In the genomic region with DNA sequence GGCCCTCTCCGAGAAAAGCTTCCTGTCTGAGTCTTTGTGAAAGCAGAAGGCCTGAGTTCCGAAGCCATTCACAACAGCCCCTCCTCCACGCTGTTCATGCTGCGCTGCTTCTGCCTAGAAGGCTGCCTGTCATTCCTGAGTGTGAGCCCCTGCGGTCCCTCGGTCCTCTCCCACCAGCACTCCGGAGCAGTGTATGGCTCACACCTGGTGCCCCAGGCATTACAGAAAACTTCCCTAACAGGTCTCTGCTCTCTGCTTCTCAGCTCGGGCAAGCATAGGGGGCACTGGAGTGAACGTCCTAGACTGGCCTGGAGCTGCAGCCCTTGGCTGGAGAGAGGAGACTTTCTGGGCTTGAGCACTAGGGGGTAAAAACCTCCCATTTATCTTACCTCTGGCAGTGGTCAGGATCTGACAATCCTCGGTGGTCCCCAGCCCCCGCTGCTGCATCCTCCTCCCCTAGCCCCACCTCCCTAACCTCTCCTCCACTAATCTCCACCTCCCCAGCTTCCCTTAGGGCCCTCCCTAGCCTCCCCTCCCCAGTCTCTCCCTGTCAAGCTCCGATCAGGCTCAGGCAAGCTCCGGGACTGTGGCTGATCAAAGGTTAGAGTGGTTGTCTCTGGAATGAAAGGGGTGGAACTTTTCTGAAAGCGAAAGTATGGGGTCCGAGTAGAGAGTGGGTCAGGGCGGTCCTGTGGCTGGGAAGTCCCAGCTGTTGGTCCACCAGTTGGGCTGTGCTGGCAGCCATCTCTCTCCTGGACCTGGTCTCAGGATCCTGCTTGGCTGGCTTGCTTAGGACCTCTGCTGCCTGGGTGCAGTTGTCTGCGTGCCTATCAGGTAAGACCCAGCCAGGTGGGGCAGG, we compare ENCODE assay signal across 8 mouse cellular contexts. TPM values are rescaled to one million over a fixed set of nuclear protein-coding genes. Genes with fewer than 3 reads are reported as not detected.
DNase-seq lines count a peak whose midpoint lies in the region; ATAC-seq lines count a peak whose summit lies in the region.

A gene (plus strand): TSS at position 97 of the 859 bp plus-strand sequence.

- peak within 1 kb of the TSS; percentile 36; the same call in 1 of the 2 replicates for H3K9ac ChIP-seq in neural tube, embryonic 11.5 days (ENCODE audit: low read length)

- WGBS in neural tube, embryonic 11.5 days: 5% methylated on average over 17 of the region's 17 CpGs

- DNase-seq in neural tube, embryonic 11.5 days (ENCODE audit: low spot score): no peak
- no peak for DNase-seq in neural tube, embryonic 10.5 days (ENCODE audit: extremely low spot score, low spot score)
- no peak for DNase-seq in gonadal fat pad, adult 2 months (ENCODE audit: low read depth)
- DNase-seq in kidney, adult 9 months: peak; percentile 37
- peak; percentile 53 to 77 for DNase-seq in lung, postnatal 4 days
- DNase-seq in layer of hippocampus, adult 9-11 months: no peak
- no peak for DNase-seq in adrenal gland, postnatal 4 days (ENCODE audit: low spot score in 2 of 2)
- no peak for DNase-seq in c-Kit-positive CD71-positive TER-119-positive erythroid progenitor cells, embryonic 14.5 days (ENCODE audit: low spot score)

- H3K36me3 ChIP-seq in neural tube, embryonic 11.5 days (ENCODE audit: control insufficient read depth, insufficient read depth, low read length): no peaks in the 10 kb centered on the region

- peaks cover 13% of the 10 kb centered on the region for H3K27me3 ChIP-seq in neural tube, embryonic 11.5 days (ENCODE audit: control insufficient read depth, insufficient read depth, low read length)

- H3K4me1 ChIP-seq in neural tube, embryonic 11.5 days (ENCODE audit: control insufficient read depth, insufficient read depth, low read length): peaks cover 2% of the 10 kb centered on the region

- no peak within 1 kb of the TSS for H3K27ac ChIP-seq in neural tube, embryonic 11.5 days (ENCODE audit: low read depth, low read length)

- peak within 1 kb of the TSS; percentile 36 for H3K4me2 ChIP-seq in neural tube, embryonic 11.5 days (ENCODE audit: low read depth)

- H3K4me3 ChIP-seq in neural tube, embryonic 11.5 days (ENCODE audit: low read depth, low read length): no peak within 1 kb of the TSS

- H3K9me3 ChIP-seq in neural tube, embryonic 11.5 days (ENCODE audit: control insufficient read depth, low read length): no peaks in the 10 kb centered on the region

- no peak for ATAC-seq in neural tube, embryonic 11.5 days (ENCODE audit: insufficient read depth, low FRiP score, low TSS enrichment)

RNA-seq across cellular contexts. Expression of the gene that starts here (rescaled TPM):
- 5.3 and 6.6 TPM in 2 replicates for polyA plus RNA-seq in neural tube, embryonic 11.5 days (2014; fragmentation: Nextera tagmentation; extraction: Ambion mirVana)
- 26.9 and 29.2 TPM in 2 replicates for polyA plus RNA-seq in gonadal fat pad, adult 2 months (2012; rRNA removed)
- total RNA-seq in adrenal gland, postnatal 4 days (2021): 10 to 100 TPM in 1 of 2 experiments, 1 to 10 TPM in 1; 9.6 to 10.4 TPM

Comparison
In these comparisons a context has a peak if more than half of its experiments do, and no peak if none do; other contexts are left out.
1. DNase-seq: peak in kidney, adult 9 months (single experiment) and lung, postnatal 4 days (2 of 2); none in neural tube, embryonic 11.5 days (single experiment), neural tube, embryonic 10.5 days (single experiment), gonadal fat pad, adult 2 months (single experiment), layer of hippocampus, adult 9-11 months (single experiment), adrenal gland, postnatal 4 days (0 of 2) and c-Kit-positive CD71-positive TER-119-positive erythroid progenitor cells, embryonic 14.5 days (single experiment).